Comparison of ENCODE assay signal across 9 mouse cellular contexts in the genomic region with DNA sequence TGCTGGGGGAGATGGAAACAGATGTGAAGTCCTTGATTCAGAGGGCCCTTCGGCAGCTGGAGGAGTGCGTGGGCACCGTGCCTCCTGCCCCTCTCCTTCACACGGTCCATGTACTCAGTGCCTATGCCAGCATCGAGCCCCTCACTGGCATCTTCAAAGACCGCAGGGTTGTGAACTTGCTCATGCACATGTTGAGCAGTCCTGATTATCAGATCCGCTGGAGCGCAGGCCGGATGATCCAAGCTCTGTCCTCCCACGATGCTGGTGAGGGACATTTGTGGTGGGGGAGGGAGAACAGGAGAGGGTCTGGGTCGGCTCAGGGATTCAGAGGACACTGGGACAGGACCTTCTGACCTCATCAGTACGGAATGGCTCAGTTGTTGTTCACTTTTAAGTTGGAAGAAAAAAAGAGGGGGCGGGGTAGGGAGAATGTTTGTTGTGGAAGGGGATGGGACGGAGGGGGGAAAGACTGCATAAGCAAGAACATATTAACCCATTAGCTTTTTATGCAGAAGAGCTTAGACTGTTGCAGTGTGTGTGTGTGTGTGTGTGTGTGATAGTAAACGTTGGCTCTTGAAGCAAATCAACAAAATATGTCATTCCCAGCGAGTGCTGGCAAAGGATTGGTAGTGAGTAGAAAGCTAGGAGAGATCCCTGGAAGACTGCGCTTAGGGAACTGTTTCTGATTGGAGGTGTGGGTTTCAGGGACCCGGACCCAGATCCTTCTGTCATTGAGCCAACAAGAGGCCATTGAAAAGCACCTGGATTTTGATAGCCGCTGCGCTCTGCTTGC. TPM values are rescaled to one million over a fixed set of nuclear protein-coding genes. Genes with fewer than 3 reads are reported as not detected.
A peak's percentile ranks its signal among the peaks of the same experiment; 100 is the strongest.
DNase-seq lines count a peak whose midpoint lies in the region; ATAC-seq lines count a peak whose summit lies in the region.
"Had no signal": no experiment of that assay in that cellular context is flagged by ENCODE, and none has a peak within 500 bp of the region (broad histone marks: within the 10 kb centered on the region; RNA-seq: fewer than 3 reads in every experiment).

No protein-coding gene starts in this region.

- intact Hi-C loops in left cerebral cortex, postnatal 36 days (cut with DNase I): no loop called here

- WGBS in neural tube, embryonic 11.5 days: 84% methylated on average over 20 of the region's 20 CpGs
- WGBS in liver, embryonic 13.5 days (ENCODE audit: insufficient replicate concordance): 74% methylated on average over 20 of the region's 20 CpGs

- H3K9me3 ChIP-seq in erythroblast, embryonic 14.5 days (ENCODE audit: control insufficient read depth, low read length): no peaks in the 10 kb centered on the region
- no peaks in the 10 kb centered on the region for H3K9me3 ChIP-seq in neural tube, embryonic 11.5 days (ENCODE audit: control insufficient read depth, low read length)
- H3K9me3 ChIP-seq in liver, embryonic 13.5 days (replicated peaks): no peaks in the 10 kb centered on the region

- peak overlapping the region; percentile 92 for H3K4me2 ChIP-seq in neural tube, embryonic 11.5 days (ENCODE audit: low read depth)
- H3K4me2 ChIP-seq in liver, embryonic 13.5 days: peak overlapping the region; percentile 98

- H3K36me3 ChIP-seq in erythroblast, embryonic 14.5 days (ENCODE audit: control insufficient read depth): peaks cover 60% of the 10 kb centered on the region
- peaks cover 6% of the 10 kb centered on the region for H3K36me3 ChIP-seq in neural tube, embryonic 11.5 days (ENCODE audit: control insufficient read depth, insufficient read depth, low read length)
- peaks cover 54% of the 10 kb centered on the region for H3K36me3 ChIP-seq in liver, embryonic 13.5 days

- no peak for DNase-seq in neural tube, embryonic 11.5 days (ENCODE audit: low spot score)
- no peak for DNase-seq in neural tube, embryonic 10.5 days (ENCODE audit: extremely low spot score, low spot score)
- DNase-seq in liver, embryonic 13.5 days: no peak
- peak; percentile 50 for DNase-seq in yolk sac, embryonic 10.5 days (ENCODE audit: low spot score)
- DNase-seq in embryo, embryonic 11 days: no peak
- no peak for DNase-seq in left cerebral cortex, postnatal 36 days (ENCODE audit: low spot score in 2 of 2)
- DNase-seq: gastrocnemius, postnatal 14 days had no signal

- H3K4me3 ChIP-seq in erythroblast, embryonic 14.5 days (replicated peaks): peak overlapping the region; percentile 77
- H3K4me3 ChIP-seq in neural tube, embryonic 11.5 days (ENCODE audit: low read depth, low read length): peak overlapping the region; percentile 60
- H3K4me3 ChIP-seq in liver, embryonic 13.5 days (replicated peaks): peak overlapping the region; percentile 73

- H3K27me3 ChIP-seq in erythroblast, embryonic 14.5 days (ENCODE audit: control insufficient read depth): no peaks in the 10 kb centered on the region
- no peaks in the 10 kb centered on the region for H3K27me3 ChIP-seq in neural tube, embryonic 11.5 days (ENCODE audit: control insufficient read depth, insufficient read depth, low read length)
- no peaks in the 10 kb centered on the region for H3K27me3 ChIP-seq in liver, embryonic 13.5 days

- no peak overlapping the region for H3K27ac ChIP-seq in neural tube, embryonic 11.5 days (ENCODE audit: low read depth, low read length)
- H3K27ac ChIP-seq in liver, embryonic 13.5 days: no peak overlapping the region

- no peak for ATAC-seq in erythroblast, adult 5-6 weeks (replicated peaks; ENCODE audit: low FRiP score, poor library complexity, severe bottlenecking)
- ATAC-seq in neural tube, embryonic 11.5 days (ENCODE audit: insufficient read depth, low FRiP score, low TSS enrichment): no peak
- no peak for ATAC-seq in liver, embryonic 13.5 days (ENCODE audit: low read depth)

- peak overlapping the region; percentile 91 for H3K9ac ChIP-seq in neural tube, embryonic 11.5 days (ENCODE audit: low read length)
- peak overlapping the region; percentile 83 for H3K9ac ChIP-seq in liver, embryonic 13.5 days

- H3K4me1 ChIP-seq in erythroblast, embryonic 14.5 days (ENCODE audit: control insufficient read depth): peaks cover 39% of the 10 kb centered on the region
- H3K4me1 ChIP-seq in neural tube, embryonic 11.5 days (ENCODE audit: control insufficient read depth, insufficient read depth, low read length): peaks cover 19% of the 10 kb centered on the region
- H3K4me1 ChIP-seq in liver, embryonic 13.5 days (replicated peaks): peaks cover 56% of the 10 kb centered on the region

RNA-seq across cellular contexts. Expression of a gene that starts 1.8 kb away (rescaled TPM):
- 1.3 and 2.3 TPM in 2 replicates for polyA plus RNA-seq in erythroblast, embryonic 14.5 days (2012)
- total RNA-seq in erythroblast, adult 5-6 weeks (2015; ENCODE audit: low replicate concordance): 1.9 and 3.8 TPM in 2 replicates
- total RNA-seq in erythroblast, adult 5-6 weeks (2017; ENCODE audit: low replicate concordance): 0.68 and 1.1 TPM in 2 replicates
- polyA plus RNA-seq in neural tube, embryonic 11.5 days (2014; fragmentation: Nextera tagmentation; extraction: Ambion mirVana): 31.7 and 37.0 TPM in 2 replicates
- 10.9 and 12.4 TPM in 2 replicates for polyA plus RNA-seq in liver, embryonic 13.5 days (2015; fragmentation: Nextera tagmentation; extraction: Ambion mirVana)
- total RNA-seq in left cerebral cortex, postnatal 36 days (2021): 10 to 100 TPM; 27.8 to 29.1 TPM

RNA-seq across cellular contexts. Expression of a gene that starts 5.9 kb away (rescaled TPM):
- polyA plus RNA-seq in erythroblast, embryonic 14.5 days (2012): 34.1 and 35.9 TPM in 2 replicates
- 35.5 and 61.9 TPM in 2 replicates for total RNA-seq in erythroblast, adult 5-6 weeks (2015; ENCODE audit: low replicate concordance)
- total RNA-seq in erythroblast, adult 5-6 weeks (2017; ENCODE audit: low replicate concordance): 19.5 and 41.6 TPM in 2 replicates
- 104 and 113 TPM in 2 replicates for polyA plus RNA-seq in neural tube, embryonic 11.5 days (2014; fragmentation: Nextera tagmentation; extraction: Ambion mirVana)
- 91.5 and 97.5 TPM in 2 replicates for polyA plus RNA-seq in liver, embryonic 13.5 days (2015; fragmentation: Nextera tagmentation; extraction: Ambion mirVana)
- total RNA-seq in left cerebral cortex, postnatal 36 days (2021): 10 to 100 TPM; 52.5 to 54.7 TPM

RNA-seq across cellular contexts. Expression of a gene that starts 6.1 kb away (rescaled TPM):
- 2.0 TPM in 2 replicates for polyA plus RNA-seq in erythroblast, embryonic 14.5 days (2012)
- 0.38 and 1.3 TPM in 2 replicates for total RNA-seq in erythroblast, adult 5-6 weeks (2015; ENCODE audit: low replicate concordance)
- total RNA-seq in erythroblast, adult 5-6 weeks (2017; ENCODE audit: low replicate concordance): 7.7 and 12.0 TPM in 2 replicates
- polyA plus RNA-seq in neural tube, embryonic 11.5 days (2014; fragmentation: Nextera tagmentation; extraction: Ambion mirVana): 36.4 and 38.4 TPM in 2 replicates
- polyA plus RNA-seq in liver, embryonic 13.5 days (2015; fragmentation: Nextera tagmentation; extraction: Ambion mirVana): 5.8 TPM in 2 replicates
- 10 to 100 TPM; 19.9 to 21.7 TPM for total RNA-seq in left cerebral cortex, postnatal 36 days (2021)

RNA-seq across cellular contexts. Expression of a gene that starts 22.2 kb away (rescaled TPM):
- 2.0 and 2.6 TPM in 2 replicates for polyA plus RNA-seq in erythroblast, embryonic 14.5 days (2012)
- total RNA-seq in erythroblast, adult 5-6 weeks (2015; ENCODE audit: low replicate concordance): 2.1 and 7.9 TPM in 2 replicates
- 7.7 and 11.3 TPM in 2 replicates for total RNA-seq in erythroblast, adult 5-6 weeks (2017; ENCODE audit: low replicate concordance)
- polyA plus RNA-seq in neural tube, embryonic 11.5 days (2014; fragmentation: Nextera tagmentation; extraction: Ambion mirVana): 49.8 and 53.5 TPM in 2 replicates
- polyA plus RNA-seq in liver, embryonic 13.5 days (2015; fragmentation: Nextera tagmentation; extraction: Ambion mirVana): 31.7 and 31.9 TPM in 2 replicates
- total RNA-seq in left cerebral cortex, postnatal 36 days (2021): 10 to 100 TPM; 14.9 to 16.5 TPM

RNA-seq across cellular contexts. Expression of a gene that starts 22.6 kb away (rescaled TPM):
- polyA plus RNA-seq in erythroblast, embryonic 14.5 days (2012): 0.03 and 0.04 TPM in 2 replicates
- total RNA-seq in erythroblast, adult 5-6 weeks (2015; ENCODE audit: low replicate concordance): not detected in 2 replicates
- not detected in 2 replicates for total RNA-seq in erythroblast, adult 5-6 weeks (2017; ENCODE audit: low replicate concordance)
- 32.9 and 35.8 TPM in 2 replicates for polyA plus RNA-seq in neural tube, embryonic 11.5 days (2014; fragmentation: Nextera tagmentation; extraction: Ambion mirVana)
- polyA plus RNA-seq in liver, embryonic 13.5 days (2015; fragmentation: Nextera tagmentation; extraction: Ambion mirVana): 8.0 and 9.1 TPM in 2 replicates
- total RNA-seq in left cerebral cortex, postnatal 36 days (2021): 10 to 100 TPM; 10.3 to 11.0 TPM
